Mouse (Mus musculus): ENCODE results near the gene Sh2b1. TPM values are rescaled to one million over a fixed set of nuclear protein-coding genes. Genes with fewer than 3 reads are reported as not detected.

Sh2b1 gene
- polyA plus RNA-seq, 1 experiment from 2014 or later = 55.5 TPM

DNA sequence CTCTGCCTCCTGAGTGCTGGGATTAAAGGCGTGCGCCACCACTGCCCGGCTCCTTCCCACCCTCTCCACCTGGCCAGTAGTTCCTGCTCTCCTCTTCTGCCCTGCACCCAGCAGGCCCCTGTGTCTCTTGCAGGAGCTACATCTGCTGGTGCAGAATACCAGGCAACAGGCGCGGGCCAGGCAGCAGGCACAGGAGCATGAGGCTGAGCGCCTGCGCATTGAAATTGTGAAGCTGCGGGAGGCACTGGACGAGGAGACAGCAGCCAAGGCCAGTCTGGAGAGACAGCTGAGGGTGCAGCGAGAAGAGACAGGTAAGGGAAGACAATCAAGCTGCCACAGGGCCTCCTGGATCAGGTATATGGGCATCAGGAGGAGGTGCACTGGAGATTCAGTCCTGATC, 31.2 kb downstream of the Sh2b1 start:
- DNase-seq (ENCODE audit: low spot score) = no peak
- H3K4me3 ChIP-seq (ENCODE audit: low read depth, low read length) = no peak overlapping the region
- no peaks in the 10 kb centered on the region for H3K27me3 ChIP-seq (ENCODE audit: control insufficient read depth, insufficient read depth, low read length)
- no peak overlapping the region for H3K9ac ChIP-seq (ENCODE audit: low read length)
- WGBS = 93% methylated on average over 10 of the region's 10 CpGs
- no peak overlapping the region for H3K4me2 ChIP-seq (ENCODE audit: low read depth)
- H3K27ac ChIP-seq (ENCODE audit: low read depth, low read length) = no peak overlapping the region
- no peak for ATAC-seq (ENCODE audit: insufficient read depth, low FRiP score, low TSS enrichment)
- H3K9me3 ChIP-seq (ENCODE audit: control insufficient read depth, low read length) = no peaks in the 10 kb centered on the region
- no peaks in the 10 kb centered on the region for H3K4me1 ChIP-seq (ENCODE audit: control insufficient read depth, insufficient read depth, low read length)
- H3K36me3 ChIP-seq (ENCODE audit: control insufficient read depth, insufficient read depth, low read length) = peaks cover 4% of the 10 kb centered on the region; the same call in 1 of the 2 replicates

- no peaks in the 10 kb centered on the region for H3K27me3 ChIP-seq (ENCODE audit: control insufficient read depth, insufficient read depth, low read length)
- no peak overlapping the region for H3K4me3 ChIP-seq (ENCODE audit: low read depth, low read length)
- H3K9me3 ChIP-seq (ENCODE audit: control insufficient read depth, low read length) = no peaks in the 10 kb centered on the region
- 85% methylated on average over 9 of the region's 9 CpGs for WGBS
- no peak overlapping the region for H3K4me2 ChIP-seq (ENCODE audit: low read depth)
- 0 out of 2 replicates have a peak, but pooled peaks cover 2% of the 10 kb centered on the region for H3K36me3 ChIP-seq (ENCODE audit: control insufficient read depth, insufficient read depth, low read length)
- ATAC-seq (ENCODE audit: insufficient read depth, low FRiP score, low TSS enrichment) (no peak), DNase-seq (ENCODE audit: low spot score) (no peak)
- no peaks in the 10 kb centered on the region for H3K4me1 ChIP-seq (ENCODE audit: control insufficient read depth, insufficient read depth, low read length)
- no peak overlapping the region for H3K27ac ChIP-seq (ENCODE audit: low read depth, low read length)
- H3K9ac ChIP-seq (ENCODE audit: low read length) = no peak overlapping the region
Observed at GRCm38 (mm10) chr7:126440134-126440533, 35.1 kb downstream of the Sh2b1 start.

DNA sequence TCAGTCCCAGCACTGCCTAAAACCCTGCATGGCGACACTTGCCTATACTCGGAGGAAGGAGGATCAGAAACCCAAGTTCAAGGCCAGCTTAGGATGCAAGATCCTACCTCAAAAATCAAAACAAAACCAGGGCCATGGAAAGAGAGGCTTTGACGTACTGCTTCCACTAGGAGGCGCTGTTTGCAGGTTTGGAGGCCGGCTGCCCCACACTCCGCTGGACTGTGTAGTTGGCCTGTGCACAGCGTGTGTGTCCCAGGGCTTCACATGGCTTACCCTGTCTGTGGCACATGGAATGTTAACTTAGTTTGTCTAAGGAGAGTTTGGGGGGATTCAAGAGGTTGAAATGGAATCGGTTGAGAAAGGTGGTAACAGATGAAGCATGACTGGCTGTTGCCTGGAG, 38.4 kb downstream of the Sh2b1 start:
- H3K4me3 ChIP-seq (ENCODE audit: low read depth, low read length) = no peak overlapping the region
- DNase-seq (ENCODE audit: low spot score) (peak; percentile 76), ATAC-seq (ENCODE audit: insufficient read depth, low FRiP score, low TSS enrichment) (no peak)
- H3K9me3 ChIP-seq (ENCODE audit: control insufficient read depth, low read length) = no peaks in the 10 kb centered on the region
- WGBS = 23% methylated on average over 8 of the region's 8 CpGs
- no peaks in the 10 kb centered on the region for H3K27me3 ChIP-seq (ENCODE audit: control insufficient read depth, insufficient read depth, low read length)
- H3K4me1 ChIP-seq (ENCODE audit: control insufficient read depth, insufficient read depth, low read length) = no peaks in the 10 kb centered on the region
- no peak overlapping the region for H3K27ac ChIP-seq (ENCODE audit: low read depth, low read length)
- H3K36me3 ChIP-seq (ENCODE audit: control insufficient read depth, insufficient read depth, low read length) = no peaks in the 10 kb centered on the region
- H3K4me2 ChIP-seq (ENCODE audit: low read depth) = no peak overlapping the region
- H3K9ac ChIP-seq (ENCODE audit: low read length) = no peak overlapping the region

DNA sequence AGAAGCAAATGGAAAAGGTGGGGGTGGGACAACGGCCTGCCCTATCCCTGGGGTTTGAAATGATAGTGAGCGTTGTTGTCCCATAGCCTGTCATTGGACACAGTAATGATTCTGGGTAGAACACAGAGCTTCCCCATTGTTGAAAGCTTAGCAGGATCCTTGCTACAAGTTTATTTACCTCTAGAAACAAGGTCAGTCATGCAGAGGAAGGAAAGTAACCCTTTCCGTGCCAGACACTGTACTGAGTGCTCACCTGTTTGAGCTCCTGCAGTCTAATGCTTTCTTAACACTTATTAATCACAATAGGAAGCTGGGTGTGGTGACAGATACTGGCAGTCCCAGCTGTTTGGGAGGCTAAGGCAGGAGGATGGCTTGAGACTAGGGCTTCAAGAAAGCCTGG, 39.4 kb downstream of the Sh2b1 start:
- no peaks in the 10 kb centered on the region for H3K4me1 ChIP-seq (ENCODE audit: control insufficient read depth, insufficient read depth, low read length)
- H3K27ac ChIP-seq (ENCODE audit: low read depth, low read length) = no peak overlapping the region
- H3K27me3 ChIP-seq (ENCODE audit: control insufficient read depth, insufficient read depth, low read length) = no peaks in the 10 kb centered on the region
- ATAC-seq (ENCODE audit: insufficient read depth, low FRiP score, low TSS enrichment) = no peak
- no peak for DNase-seq (ENCODE audit: low spot score)
- no peak overlapping the region for H3K4me3 ChIP-seq (ENCODE audit: low read depth, low read length)
- no peak overlapping the region for H3K4me2 ChIP-seq (ENCODE audit: low read depth)
- no peak overlapping the region for H3K9ac ChIP-seq (ENCODE audit: low read length)
- no peaks in the 10 kb centered on the region for H3K36me3 ChIP-seq (ENCODE audit: control insufficient read depth, insufficient read depth, low read length)
- 92% methylated on average over 3 of the region's 3 CpGs for WGBS
- no peaks in the 10 kb centered on the region for H3K9me3 ChIP-seq (ENCODE audit: control insufficient read depth, low read length)

- 92% methylated on average over 7 of the region's 7 CpGs for WGBS
- Histone ChIP-seq H3K27me3 (ENCODE audit: control insufficient read depth, insufficient read depth, low read length) (no peaks in the 10 kb centered on the region), H3K9ac (ENCODE audit: low read length) (no peak overlapping the region), H3K9me3 (ENCODE audit: control insufficient read depth, low read length) (no peaks in the 10 kb centered on the region), H3K4me1 (ENCODE audit: control insufficient read depth, insufficient read depth, low read length) (no peaks in the 10 kb centered on the region), H3K4me2 (ENCODE audit: low read depth) (no peak overlapping the region), H3K27ac (ENCODE audit: low read depth, low read length) (no peak overlapping the region), H3K36me3 (ENCODE audit: control insufficient read depth, insufficient read depth, low read length) (no peaks in the 10 kb centered on the region), H3K4me3 (ENCODE audit: low read depth, low read length) (no peak overlapping the region)
- ATAC-seq (ENCODE audit: insufficient read depth, low FRiP score, low TSS enrichment) (no peak), DNase-seq (ENCODE audit: low spot score) (no peak)
Observed at GRCm38 (mm10) chr7:126434726-126435125, 40.5 kb downstream of the Sh2b1 start.

GRCm38 (mm10) chr7:126430167-126430566, 45.1 kb downstream of the Sh2b1 start:
- Histone ChIP-seq H3K4me3 (ENCODE audit: low read depth, low read length) (no peak overlapping the region), H3K9me3 (ENCODE audit: control insufficient read depth, low read length) (no peaks in the 10 kb centered on the region), H3K4me1 (ENCODE audit: control insufficient read depth, insufficient read depth, low read length) (peaks cover 7% of the 10 kb centered on the region; the same call in 1 of the 2 replicates), H3K27ac (ENCODE audit: low read depth, low read length) (no peak overlapping the region), H3K36me3 (ENCODE audit: control insufficient read depth, insufficient read depth, low read length) (no peaks in the 10 kb centered on the region), H3K4me2 (ENCODE audit: low read depth) (no peak overlapping the region), H3K9ac (ENCODE audit: low read length) (no peak overlapping the region; the same call in 1 of the 2 replicates), H3K27me3 (ENCODE audit: control insufficient read depth, insufficient read depth, low read length) (no peaks in the 10 kb centered on the region)
- ATAC-seq (ENCODE audit: insufficient read depth, low FRiP score, low TSS enrichment) = no peak
- DNase-seq (ENCODE audit: low spot score) = no peak

DNA sequence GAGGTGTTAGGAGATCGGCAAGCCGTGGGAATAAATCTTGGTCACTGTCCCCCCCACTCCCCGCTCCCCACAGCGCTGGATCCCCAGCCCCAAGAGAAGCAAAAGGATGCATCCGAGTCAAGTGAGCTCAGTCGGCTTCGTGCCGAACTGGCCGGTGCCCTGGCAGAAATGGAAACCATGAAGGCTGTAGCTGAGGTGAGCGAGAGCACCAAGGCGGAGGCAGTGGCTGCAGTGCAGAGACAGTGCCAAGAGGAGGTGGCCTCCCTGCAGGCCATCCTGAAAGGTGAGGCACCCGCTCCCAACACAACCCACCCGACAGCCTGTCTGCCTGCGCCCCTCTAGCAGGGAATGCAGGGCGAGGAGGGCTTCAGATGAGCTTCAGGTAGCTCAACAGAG, 45.7 kb downstream of the Sh2b1 start:
- WGBS = 36% methylated on average over 15 of the region's 15 CpGs
- Histone ChIP-seq H3K27me3 (ENCODE audit: control insufficient read depth, insufficient read depth, low read length) (no peaks in the 10 kb centered on the region), H3K9me3 (ENCODE audit: control insufficient read depth, low read length) (no peaks in the 10 kb centered on the region), H3K9ac (ENCODE audit: low read length) (peak overlapping the region; percentile 29), H3K4me1 (ENCODE audit: control insufficient read depth, insufficient read depth, low read length) (peaks cover 7% of the 10 kb centered on the region; the same call in 1 of the 2 replicates), H3K4me2 (ENCODE audit: low read depth) (peak overlapping the region; percentile 88), H3K27ac (ENCODE audit: low read depth, low read length) (no peak overlapping the region), H3K36me3 (ENCODE audit: control insufficient read depth, insufficient read depth, low read length) (no peaks in the 10 kb centered on the region), H3K4me3 (ENCODE audit: low read depth, low read length) (peak overlapping the region; percentile 81)
- DNase-seq (ENCODE audit: low spot score) = no peak
- ATAC-seq (ENCODE audit: insufficient read depth, low FRiP score, low TSS enrichment) = no peak

GRCm38 (mm10) chr7:126428631-126429502, 46.4 kb downstream of the Sh2b1 start, which contains the start of gene Rabep2:
Rabep2 (plus strand) TSS chr7:126428759.
- peak; percentile 92 for ATAC-seq (ENCODE audit: insufficient read depth, low FRiP score, low TSS enrichment)
- peak; percentile 95 for DNase-seq (ENCODE audit: low spot score)
- Histone ChIP-seq H3K27me3 (ENCODE audit: control insufficient read depth, insufficient read depth, low read length) (no peaks in the 10 kb centered on the region), H3K27ac (ENCODE audit: low read depth, low read length) (peak within 1 kb of the TSS; percentile 89), H3K4me3 (ENCODE audit: low read depth, low read length) (peak within 1 kb of the TSS; percentile 81), H3K4me2 (ENCODE audit: low read depth) (peak within 1 kb of the TSS; percentile 88), H3K4me1 (ENCODE audit: control insufficient read depth, insufficient read depth, low read length) (peaks cover 7% of the 10 kb centered on the region; the same call in 1 of the 2 replicates), H3K36me3 (ENCODE audit: control insufficient read depth, insufficient read depth, low read length) (no peaks in the 10 kb centered on the region), H3K9ac (ENCODE audit: low read length) (peak within 1 kb of the TSS; percentile 88), H3K9me3 (ENCODE audit: control insufficient read depth, low read length) (no peaks in the 10 kb centered on the region)
- under 1% methylated on average over 77 of the region's 82 CpGs for WGBS

DNA sequence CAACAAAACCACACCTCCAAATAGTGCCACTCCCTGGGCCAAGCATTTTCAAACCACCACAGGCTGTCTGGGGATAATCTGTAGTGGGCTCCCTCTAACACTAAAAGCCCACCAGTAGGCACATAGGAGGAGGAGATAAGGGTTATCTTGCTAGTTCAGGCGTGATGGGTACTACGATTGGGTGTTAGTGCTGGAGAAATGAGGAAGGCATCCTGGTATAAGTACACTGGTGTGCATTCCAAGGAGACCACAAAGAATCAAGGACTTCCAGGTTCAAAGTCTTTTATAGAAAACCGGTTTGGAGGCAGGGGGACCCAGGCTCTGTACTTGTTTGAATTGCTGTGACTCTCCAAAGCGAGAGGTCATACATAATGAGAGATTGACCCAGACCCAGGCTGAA, 47.1 kb downstream of the Sh2b1 start:
- H3K9me3 ChIP-seq (ENCODE audit: control insufficient read depth, low read length) = no peaks in the 10 kb centered on the region
- H3K4me3 ChIP-seq (ENCODE audit: low read depth, low read length) = peak overlapping the region; percentile 81
- 17% methylated on average over 4 of the region's 4 CpGs for WGBS
- no peaks in the 10 kb centered on the region for H3K36me3 ChIP-seq (ENCODE audit: control insufficient read depth, insufficient read depth, low read length)
- H3K27ac ChIP-seq (ENCODE audit: low read depth, low read length) = peak overlapping the region; percentile 89
- ATAC-seq (ENCODE audit: insufficient read depth, low FRiP score, low TSS enrichment) = no peak
- H3K27me3 ChIP-seq (ENCODE audit: control insufficient read depth, insufficient read depth, low read length) = no peaks in the 10 kb centered on the region
- H3K9ac ChIP-seq (ENCODE audit: low read length) = peak overlapping the region; percentile 88
- peak overlapping the region; percentile 88 for H3K4me2 ChIP-seq (ENCODE audit: low read depth)
- no peak for DNase-seq (ENCODE audit: low spot score)
- peaks cover 7% of the 10 kb centered on the region; the same call in 1 of the 2 replicates for H3K4me1 ChIP-seq (ENCODE audit: control insufficient read depth, insufficient read depth, low read length)

Measured in neural tube, embryonic 11.5 days (tissue).